Mouse (Mus musculus): ENCODE results near the gene Ssu2.

Ssu2 gene

GRCm38 (mm10) chr6:112387947-112388346, at the start of gene Ssu2:
Gene Ssu2 (minus strand): TSS chr6:112388023.
- DNase-seq, result peak; percentile 22

- DNase-seq, result no peak
These were observed 38.4 kb upstream of the Ssu2 start for GRCm38 (mm10) chr6:112426018-112426732.

DNA sequence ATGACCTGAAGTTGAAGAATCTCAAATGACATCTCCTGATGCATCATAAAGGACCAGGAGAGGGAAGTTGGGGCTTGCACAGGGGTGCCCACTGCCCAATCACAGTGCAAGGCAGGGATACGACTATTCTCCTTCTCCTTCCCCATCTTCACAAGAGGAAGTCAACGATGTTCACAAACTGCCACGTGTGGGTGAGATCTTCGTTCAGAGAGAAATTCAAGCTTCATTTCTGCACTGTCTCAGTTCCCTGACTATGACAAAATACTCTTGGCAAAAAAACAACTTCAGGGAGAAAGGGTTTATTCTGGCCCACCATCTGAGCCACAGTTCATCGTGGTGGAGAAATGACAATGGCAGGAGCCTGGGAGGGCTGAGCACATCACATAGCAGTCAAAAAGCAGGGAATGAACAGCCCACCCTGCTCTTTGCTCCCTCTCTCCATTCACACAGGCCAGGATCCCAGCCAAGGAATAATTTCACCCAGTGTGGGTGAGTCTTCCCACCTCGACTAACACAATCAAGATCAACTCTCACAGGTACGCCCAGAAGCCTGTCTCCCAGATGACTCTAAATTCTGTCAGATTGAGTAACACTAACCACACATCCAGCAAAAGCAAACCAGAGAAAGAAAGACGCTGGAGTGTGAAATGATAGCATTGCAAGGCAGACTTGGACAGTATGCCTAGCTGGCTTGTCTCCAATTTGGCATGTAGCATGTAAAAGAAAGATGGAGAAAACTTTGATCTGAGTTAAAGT, 36.1 kb upstream of the Ssu2 start:
- no peak for DNase-seq

DNA sequence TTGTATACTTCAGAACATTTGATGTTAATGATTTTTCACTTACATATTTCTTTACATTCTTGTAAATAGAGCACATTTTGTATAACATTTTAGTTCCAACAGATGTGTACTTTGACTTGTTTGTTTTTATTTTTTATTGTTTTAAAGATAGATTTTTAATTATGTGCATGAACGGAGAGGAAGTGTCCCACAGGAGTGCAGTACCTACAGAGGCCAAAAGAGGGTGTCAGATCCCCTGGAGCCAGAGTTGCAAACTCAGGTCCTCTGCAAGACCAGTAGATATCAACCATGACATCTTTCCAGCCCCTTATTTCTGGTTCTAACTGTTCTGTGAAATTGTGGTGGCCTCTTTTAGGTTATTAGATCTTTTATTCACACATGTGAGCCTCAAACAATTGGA, 33.1 kb upstream of the Ssu2 start:
- no peak for DNase-seq

- no peak for DNase-seq
These were observed 31.5 kb upstream of the Ssu2 start for GRCm38 (mm10) chr6:112419333-112419732.

DNA sequence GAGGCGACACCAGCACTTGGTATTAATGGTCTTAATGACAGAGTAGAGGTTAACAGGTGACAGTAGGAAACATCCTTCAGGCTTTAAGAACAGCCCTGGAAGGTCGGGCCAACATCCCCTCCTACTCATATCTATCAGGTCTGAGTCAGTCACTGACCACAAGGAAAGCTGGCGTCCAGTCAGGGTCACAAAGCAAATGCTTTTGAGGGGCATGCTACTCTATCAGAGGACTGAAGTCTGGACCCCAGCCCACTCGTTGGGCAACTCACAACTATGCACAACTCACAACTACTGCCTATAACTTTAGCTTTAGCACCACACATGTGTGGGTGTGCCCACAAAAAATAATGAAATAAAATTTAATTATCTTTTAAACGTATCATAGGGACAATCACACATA, 16.3 kb upstream of the Ssu2 start:
- no peak for DNase-seq

DNA sequence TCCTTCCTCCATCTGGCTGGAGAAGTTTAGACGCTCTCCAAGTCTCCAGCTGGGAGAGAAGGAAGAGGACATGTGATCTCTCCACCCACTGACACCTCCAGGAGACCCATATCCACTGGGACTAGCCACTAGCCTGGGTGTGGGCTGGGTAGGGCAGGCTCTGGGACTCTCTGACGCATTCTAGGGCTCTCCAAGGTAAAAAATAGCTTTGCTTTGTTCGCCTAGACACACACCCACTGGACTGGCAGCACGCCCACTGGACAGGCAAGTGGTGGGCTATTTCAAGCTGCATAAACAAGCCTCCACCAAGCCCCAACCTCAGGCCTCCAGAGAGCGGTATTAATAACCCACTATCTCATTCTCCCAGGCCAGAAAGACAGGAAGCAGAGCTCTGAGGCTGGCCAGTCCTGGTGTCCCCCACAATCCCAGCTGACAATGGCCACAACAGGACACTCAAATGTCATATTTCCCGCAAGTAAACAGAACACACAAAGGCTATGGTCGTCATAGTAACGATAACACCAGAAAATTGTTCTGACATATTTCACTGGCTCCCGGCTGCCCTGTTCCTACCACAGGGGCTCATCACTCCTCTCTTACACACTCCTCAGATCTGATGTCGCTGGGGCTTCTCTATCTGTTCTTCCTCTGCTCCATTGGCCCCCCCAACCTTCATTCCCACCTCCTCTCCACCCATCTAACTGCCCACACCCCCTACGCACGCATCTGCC, 14.3 kb upstream of the Ssu2 start:
- DNase-seq, result peak; percentile 80

DNA sequence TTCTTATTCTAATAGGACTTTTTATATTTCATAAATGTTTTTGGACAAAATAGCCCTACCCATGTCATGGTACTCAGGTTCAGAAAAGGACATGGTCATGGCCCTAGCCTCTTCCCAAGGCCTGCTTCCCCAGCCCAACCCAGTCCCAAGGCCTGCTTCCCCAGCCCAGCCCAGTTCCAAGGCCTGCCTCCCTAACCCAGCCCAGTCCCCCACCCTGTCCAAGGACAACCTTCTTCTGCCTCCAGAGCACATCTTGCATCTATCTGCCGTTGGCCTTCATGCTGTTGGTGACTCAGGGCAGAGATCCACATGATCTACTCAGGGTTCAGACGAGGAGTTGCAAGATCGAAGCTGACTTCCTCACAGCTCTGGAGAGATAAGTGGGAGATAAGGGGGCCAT, 9.5 kb upstream of the Ssu2 start:
- DNase-seq, result no peak

DNA sequence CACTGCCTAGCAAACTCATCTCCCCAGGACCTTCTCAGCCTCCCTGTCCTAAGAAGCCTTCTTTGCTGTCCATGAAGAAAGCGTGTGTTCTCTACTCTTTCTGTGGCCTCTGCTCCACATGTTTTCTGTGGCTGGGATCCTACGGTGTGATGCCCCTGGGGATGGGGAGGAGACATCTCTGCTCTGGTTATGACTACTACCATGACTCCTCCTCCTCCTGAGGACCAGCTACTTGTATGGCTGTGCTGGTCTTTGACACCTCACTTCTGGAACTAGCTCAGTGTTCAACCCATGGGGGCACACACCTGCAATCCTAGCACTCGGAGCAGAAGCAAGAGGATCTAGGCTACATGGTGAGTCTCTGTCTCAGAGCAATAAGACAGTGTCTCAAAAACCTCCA, 8.5 kb upstream of the Ssu2 start:
- no peak for DNase-seq

- DNase-seq, result no peak
These were observed 562 bp upstream of the Ssu2 start for GRCm38 (mm10) chr6:112388385-112388784.

DNA sequence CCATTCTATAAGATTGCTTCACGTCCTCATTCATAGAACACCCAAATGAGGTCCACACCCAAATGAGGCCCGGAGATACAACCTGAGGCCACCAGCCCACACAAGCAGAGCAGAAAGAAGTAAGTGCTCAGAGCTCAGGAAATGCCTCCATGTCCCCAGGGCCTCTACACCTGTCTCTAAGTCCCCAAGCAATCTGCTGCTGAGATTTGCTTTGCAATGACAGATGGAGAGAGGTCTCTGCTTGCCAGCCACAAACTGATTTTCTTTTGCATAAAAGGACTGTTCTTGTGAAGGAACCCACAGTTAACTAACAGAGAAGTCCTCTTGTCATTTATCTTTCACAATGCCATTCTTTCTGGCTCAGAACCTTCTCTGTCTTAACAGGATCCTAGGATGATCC, 1.6 kb downstream of the Ssu2 start:
- no peak for DNase-seq

GRCm38 (mm10) chr6:112382990-112383685, 4.7 kb downstream of the Ssu2 start:
- DNase-seq, result no peak

DNA sequence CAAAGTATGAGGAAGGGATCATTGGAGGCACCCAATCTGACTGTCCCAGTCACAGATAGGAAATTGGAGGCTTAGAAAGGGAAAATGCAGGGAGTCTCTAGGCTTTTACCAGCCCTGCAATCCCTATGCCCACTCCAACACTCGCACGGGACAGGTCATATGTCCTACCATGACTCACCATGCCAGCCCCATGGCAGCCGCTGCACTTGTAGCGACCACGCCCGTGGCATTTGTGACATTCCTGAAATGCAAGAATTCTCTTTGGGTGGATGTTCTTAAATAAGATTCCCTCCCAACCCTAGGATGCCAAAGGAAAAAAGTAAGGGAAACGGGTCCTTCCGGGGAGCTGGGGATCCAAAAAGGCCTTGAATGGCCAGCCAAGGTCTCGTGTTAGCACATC, 8.8 kb downstream of the Ssu2 start:
- no peak for DNase-seq

DNA sequence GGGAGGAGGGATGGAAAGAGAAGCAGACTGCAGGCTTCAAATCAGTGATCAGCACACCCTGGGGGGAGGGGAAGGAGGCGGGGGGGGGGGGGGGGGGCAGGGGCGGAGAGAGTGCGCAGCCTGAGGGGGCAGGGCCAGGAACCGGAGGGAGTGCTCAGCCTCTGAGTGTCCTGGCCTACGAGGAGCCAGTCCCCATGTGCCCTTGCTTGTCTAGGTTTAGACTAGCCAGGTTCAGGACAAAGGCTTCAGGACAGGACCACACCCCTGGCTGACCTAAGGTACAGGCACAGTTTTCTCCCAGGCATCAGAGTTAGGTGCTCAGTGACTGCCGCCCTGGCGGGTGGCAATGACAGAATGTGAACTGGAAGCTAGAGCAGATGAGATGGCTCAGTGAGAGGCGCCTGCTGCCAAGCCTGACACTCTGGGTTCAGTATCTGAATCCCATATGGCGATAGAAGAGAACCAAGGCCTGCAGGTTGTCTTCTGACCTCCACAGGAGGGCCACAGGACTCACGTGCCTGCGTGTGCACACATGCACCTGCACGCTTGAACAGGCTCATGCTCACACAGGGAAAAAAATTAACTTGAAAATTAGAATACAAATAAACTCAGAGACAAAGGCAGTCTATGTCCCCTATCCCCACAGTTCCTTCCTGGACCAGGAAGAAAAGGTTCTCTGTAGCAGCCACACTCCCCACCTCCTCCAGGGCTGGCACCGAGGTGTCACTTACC, 12.0 kb downstream of the Ssu2 start:
- no peak for DNase-seq

GRCm38 (mm10) chr6:112373886-112374585, 13.8 kb downstream of the Ssu2 start:
- peak; percentile 63 for DNase-seq

- no peak for DNase-seq
These were observed 22.5 kb downstream of the Ssu2 start for GRCm38 (mm10) chr6:112365294-112365693.

DNA sequence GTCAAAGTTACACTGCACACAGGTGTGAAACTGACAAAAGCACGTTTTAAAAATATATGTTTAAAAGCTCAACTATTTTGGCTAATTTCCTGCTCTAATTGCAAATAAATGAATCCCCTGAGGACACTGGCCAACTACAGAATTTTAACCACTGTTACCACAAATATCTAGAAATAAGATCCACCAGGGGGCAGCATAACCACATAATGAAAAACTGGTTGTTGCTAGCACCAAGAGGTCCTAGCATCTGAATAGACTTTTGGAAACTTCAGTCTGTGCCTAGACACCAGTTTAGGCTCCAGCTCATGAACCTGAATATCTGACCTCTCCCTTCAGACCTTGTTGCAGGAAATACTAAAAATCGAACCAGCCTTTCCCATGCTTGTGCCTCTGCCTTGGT, 23.2 kb downstream of the Ssu2 start:
- DNase-seq, result peak; percentile 58

DNA sequence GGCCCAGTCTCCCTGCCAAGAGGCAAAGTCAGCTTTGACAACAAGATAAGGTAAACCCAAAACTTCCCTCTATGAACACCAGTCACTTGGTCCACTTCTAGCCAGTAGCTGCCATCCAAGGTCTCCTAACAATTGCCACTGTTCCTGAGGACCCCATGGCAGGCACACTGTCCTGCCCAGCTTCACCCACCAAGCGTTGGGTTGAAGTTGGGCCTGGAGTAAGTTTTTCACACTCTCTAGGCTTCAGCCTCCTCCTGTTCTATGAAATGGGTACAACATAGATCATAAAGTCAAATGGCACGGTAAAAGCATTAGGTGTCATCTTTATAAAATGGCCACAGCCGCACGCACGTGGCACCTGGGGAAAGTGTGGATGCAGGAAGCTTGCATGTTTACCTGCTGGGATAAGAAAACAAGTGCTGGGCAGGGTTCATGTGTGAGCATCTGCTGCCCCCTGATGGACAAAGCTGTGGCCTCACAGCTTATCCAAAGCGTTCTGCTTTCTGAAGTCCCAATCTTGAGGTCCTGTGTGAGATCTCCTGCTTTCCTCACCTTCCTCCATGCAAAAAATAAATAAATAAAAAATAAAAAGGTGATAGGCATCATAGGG, 25.4 kb downstream of the Ssu2 start:
- DNase-seq, result peak; percentile 88

DNA sequence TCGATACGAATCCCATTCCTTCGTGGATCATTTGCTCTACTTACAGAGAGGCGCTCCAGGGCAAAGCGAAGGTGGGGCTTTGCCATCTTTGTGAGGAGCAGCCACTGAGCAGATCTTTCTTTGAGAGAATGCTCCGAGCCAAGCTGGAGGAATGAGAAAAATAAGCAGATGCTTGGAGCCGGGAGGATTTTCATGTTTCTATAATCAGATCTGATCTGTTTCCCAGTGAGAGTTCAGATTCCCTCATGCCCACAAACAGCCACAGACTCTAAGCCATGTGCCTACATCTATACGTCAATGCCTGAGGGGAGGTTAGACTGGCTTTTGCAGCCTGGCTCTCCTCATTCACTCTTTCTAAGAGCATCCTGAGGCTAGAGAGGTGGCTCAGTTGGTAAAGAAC, 27.1 kb downstream of the Ssu2 start:
- no peak for DNase-seq

DNA sequence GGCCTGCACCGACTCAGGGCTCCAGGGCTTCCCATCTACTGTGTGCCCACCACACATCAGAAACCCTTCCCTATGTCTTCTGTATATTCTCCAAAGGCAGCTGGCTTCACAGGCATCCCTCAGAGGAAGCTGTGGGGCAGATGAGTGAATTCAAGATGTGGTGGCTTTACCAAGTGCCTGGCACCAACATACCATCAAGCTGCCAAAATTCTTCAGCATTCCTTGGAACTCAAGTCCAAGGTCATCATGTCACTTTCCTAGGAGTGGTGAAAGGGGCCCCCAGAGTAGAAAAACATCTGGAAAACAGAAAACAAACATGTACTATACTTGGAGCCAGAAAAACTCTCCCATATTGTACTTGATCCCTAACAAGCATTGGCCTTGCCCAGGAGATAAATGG, 28.5 kb downstream of the Ssu2 start:
- DNase-seq, result no peak

DNA sequence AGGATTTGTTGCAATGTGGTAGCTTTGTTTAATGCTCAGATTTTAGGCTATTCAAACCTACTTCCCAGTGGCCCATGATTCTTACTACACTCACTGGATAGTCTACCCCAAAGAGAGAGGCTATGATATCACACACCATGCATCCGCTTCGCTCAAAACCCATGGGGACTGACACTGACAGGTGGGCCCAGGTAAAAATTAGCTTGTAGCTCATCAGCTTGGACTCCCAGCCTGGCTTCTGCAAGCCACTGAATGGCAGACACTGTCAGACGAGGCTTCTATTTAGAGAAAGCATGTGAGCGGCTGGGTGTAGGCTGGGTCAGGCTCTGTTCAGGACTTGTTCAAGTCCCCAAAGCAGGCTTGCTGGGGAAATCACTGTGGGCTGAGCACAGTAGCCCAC, 37.4 kb downstream of the Ssu2 start:
- no peak for DNase-seq
